Mouse (Mus musculus) midbrain, embryonic 12.5 days (tissue): Measurements from ENCODE around the gene Pdpk1. TPM values are rescaled to one million over a fixed set of nuclear protein-coding genes. Genes with fewer than 3 reads are reported as not detected.
A peak's percentile ranks its signal among the peaks of the same experiment; 100 is the strongest.
"Not testable (repeated sequence)": the region's sequence is repeated elsewhere in the genome, so short reads cannot be mapped to it uniquely, and the experiment has no call there.

ENCODE experiments used
- ATAC-seq: fragments of 200-750 bp; cut with Nextera tagmentation; 2 replicates; pipeline ENCODE4 v1.8.0; 2017; ENCODE audit warnings: low read depth, moderate TSS enrichment, moderate library complexity; ENCODE audit not compliant: low FRiP score
- H3K27ac ChIP-seq: fragments of 300-500 bp; sonication (generic); replicated peaks from 2 replicates; pipeline ENCODE4 v1.5.1; 2016; ENCODE audit warnings: mild to moderate bottlenecking
- H3K27me3 ChIP-seq: fragments of 300-500 bp; sonication (generic); 2 replicates; pipeline ENCODE4 v1.6.1; 2016; ENCODE audit warnings: mild to moderate bottlenecking
- H3K36me3 ChIP-seq: fragments of 300-500 bp; sonication (generic); 2 replicates; pipeline ENCODE4 v1.6.1; 2016
- H3K4me1 ChIP-seq: fragments of 300-500 bp; sonication (generic); 2 replicates; pipeline ENCODE4 v1.6.1; 2016
- H3K4me2 ChIP-seq: fragments of 300-500 bp; sonication (generic); replicated peaks from 2 replicates; pipeline ENCODE4 v1.6.1; 2016; ENCODE audit warnings: mild to moderate bottlenecking, moderate library complexity
- H3K4me3 ChIP-seq: fragments of 300-500 bp; sonication (generic); 2 replicates; pipeline ENCODE4 v1.5.1; 2016; ENCODE audit warnings: mild to moderate bottlenecking
- H3K9ac ChIP-seq: fragments of 300-500 bp; sonication (generic); replicated peaks from 2 replicates; pipeline ENCODE4 v1.6.1; 2016; ENCODE audit warnings: mild to moderate bottlenecking, moderate library complexity
- H3K9me3 ChIP-seq: fragments of 300-500 bp; sonication (generic); 2 replicates; pipeline ENCODE4 v1.6.1; 2016; ENCODE audit warnings: mild to moderate bottlenecking
- WGBS: fragments of 180-500 bp; shearing (Covaris S2); methylation state at CpG from one replicate; pipeline ENCODE4 v1.1.7; 2016; 5-methylcytosine and 5-hydroxymethylcytosine counted together
- polyA plus RNA-seq: library from polyadenylated mRNA; unstranded; fragments of >200 nt; fragmentation: Nextera tagmentation; extraction: Ambion mirVana; gene quantifications from 2 replicates; pipeline ENCODE4 v1.2.1, GENCODE M21; 2016

Gene Pdpk1
- polyA plus RNA-seq, 1 experiment from 2014 or later, result 56.2 TPM

GRCm38 (mm10) chr17:24139968-24140367 is 10.8 kb downstream of the Pdpk1 start:
- H3K9ac ChIP-seq, result peak overlapping the region; percentile 91; the same call in 1 of the 2 replicates
- no peaks in the 10 kb centered on the region for H3K9me3 ChIP-seq
- 90% methylated on average over 4 of the region's 4 CpGs for WGBS
- H3K4me3 ChIP-seq, result peak overlapping the region; percentile 99
- H3K27me3 ChIP-seq, result no peaks in the 10 kb centered on the region
- no peak for ATAC-seq
- H3K4me2 ChIP-seq, result peak overlapping the region; percentile 97
- peaks cover 17% of the 10 kb centered on the region for H3K4me1 ChIP-seq
- no peaks in the 10 kb centered on the region for H3K36me3 ChIP-seq
- no peak overlapping the region for H3K27ac ChIP-seq

- Histone ChIP-seq H3K9ac (no peak overlapping the region), H3K4me1 (peaks cover 17% of the 10 kb centered on the region), H3K36me3 (no peaks in the 10 kb centered on the region), H3K9me3 (no peaks in the 10 kb centered on the region), H3K4me2 (peak overlapping the region; percentile 97; the same call in 1 of the 2 replicates), H3K27ac (no peak overlapping the region), H3K27me3 (no peaks in the 10 kb centered on the region), H3K4me3 (no peak overlapping the region)
- no peak for ATAC-seq
- 94% methylated on average over 3 of the region's 3 CpGs for WGBS
Measured at GRCm38 (mm10) chr17:24139256-24139655, 11.5 kb downstream of the Pdpk1 start.

DNA sequence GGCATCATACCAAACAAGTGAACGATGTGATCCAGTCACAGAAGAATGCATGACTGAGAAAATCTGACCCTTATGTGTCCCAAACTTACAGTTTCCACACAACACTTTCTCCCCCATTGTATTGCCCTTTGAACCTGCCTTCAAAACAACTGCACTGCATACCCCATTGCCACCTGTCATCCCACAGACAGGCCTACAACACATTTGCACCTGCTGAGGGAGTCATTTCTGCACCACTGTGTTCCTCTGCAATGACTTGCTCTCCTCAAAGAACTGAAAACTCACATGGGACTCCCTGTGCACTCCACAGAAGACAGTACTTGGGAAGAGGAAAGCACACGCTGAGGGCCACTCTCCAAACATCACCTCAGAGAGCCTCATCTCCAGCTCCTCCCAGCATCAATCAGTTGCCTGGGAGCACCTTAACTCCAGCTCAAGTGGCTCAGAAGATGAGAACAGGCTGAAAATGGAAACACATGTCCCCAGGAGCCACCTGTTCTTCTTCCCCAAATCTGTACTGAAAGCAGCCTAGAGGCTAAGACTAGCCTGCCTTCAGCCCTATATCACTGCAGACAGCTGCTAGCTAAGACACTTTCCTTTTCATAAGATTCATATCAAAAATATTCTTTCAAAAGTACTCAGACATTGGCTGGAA is 13.4 kb downstream of the Pdpk1 start:
- H3K9ac ChIP-seq, result no peak overlapping the region
- no peak for ATAC-seq
- no peaks in the 10 kb centered on the region for H3K36me3 ChIP-seq
- 87% methylated on average over 2 of the region's 2 CpGs for WGBS
- no peak overlapping the region for H3K27ac ChIP-seq
- H3K27me3 ChIP-seq, result no peaks in the 10 kb centered on the region
- H3K4me2 ChIP-seq, result no peak overlapping the region
- peaks cover 16% of the 10 kb centered on the region for H3K4me1 ChIP-seq
- H3K4me3 ChIP-seq, result no peak overlapping the region
- no peaks in the 10 kb centered on the region for H3K9me3 ChIP-seq

- Histone ChIP-seq H3K27ac (no peak overlapping the region), H3K36me3 (no peaks in the 10 kb centered on the region), H3K4me2 (no peak overlapping the region), H3K9me3 (no peaks in the 10 kb centered on the region), H3K27me3 (no peaks in the 10 kb centered on the region), H3K4me3 (no peak overlapping the region), H3K9ac (no peak overlapping the region), H3K4me1 (no peaks in the 10 kb centered on the region)
- ATAC-seq, result no peak
Measured at GRCm38 (mm10) chr17:24134062-24134461, 16.7 kb downstream of the Pdpk1 start.

GRCm38 (mm10) chr17:24132919-24133318 is 17.8 kb downstream of the Pdpk1 start:
- ATAC-seq, H3K9ac ChIP-seq, H3K4me1 ChIP-seq, H3K27ac ChIP-seq, H3K36me3 ChIP-seq, H3K4me3 ChIP-seq, H3K4me2 ChIP-seq, H3K27me3 ChIP-seq, H3K9me3 ChIP-seq: not testable (repeated sequence)
- 89% methylated on average over 4 of the region's 4 CpGs for WGBS

DNA sequence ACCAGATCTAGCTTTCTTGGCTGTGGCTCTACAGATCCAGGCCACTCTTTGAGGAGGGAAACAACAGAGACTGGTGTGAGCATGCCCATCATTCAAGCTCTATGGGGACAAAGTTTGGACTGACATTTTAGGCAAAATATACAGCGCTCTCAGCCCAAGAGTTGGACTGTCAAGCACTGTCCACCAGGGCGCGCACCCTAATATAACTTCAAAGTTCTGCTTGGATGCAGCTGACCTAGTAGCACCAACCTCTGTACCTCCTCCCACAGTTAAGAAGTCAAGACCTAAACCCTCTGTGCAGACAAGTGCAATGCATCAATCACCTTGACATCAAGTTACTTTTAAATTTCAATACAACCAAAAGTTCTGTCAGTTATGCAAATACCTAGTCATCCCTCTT is 19.2 kb downstream of the Pdpk1 start:
- Histone ChIP-seq H3K4me2 (no peak overlapping the region), H3K4me1 (no peaks in the 10 kb centered on the region), H3K27ac (no peak overlapping the region), H3K9ac (no peak overlapping the region), H3K9me3 (no peaks in the 10 kb centered on the region), H3K4me3 (no peak overlapping the region), H3K36me3 (no peaks in the 10 kb centered on the region), H3K27me3 (no peaks in the 10 kb centered on the region)
- no peak for ATAC-seq
- WGBS, result 89% methylated on average over 3 of the region's 3 CpGs

- H3K27me3 ChIP-seq, H3K36me3 ChIP-seq, H3K9me3 ChIP-seq, H3K4me1 ChIP-seq, H3K4me3 ChIP-seq, ATAC-seq, H3K9ac ChIP-seq, H3K27ac ChIP-seq, H3K4me2 ChIP-seq: not testable (repeated sequence)
- 95% methylated on average over 4 of the region's 4 CpGs for WGBS
Measured at GRCm38 (mm10) chr17:24129246-24129645, 21.5 kb downstream of the Pdpk1 start.

DNA sequence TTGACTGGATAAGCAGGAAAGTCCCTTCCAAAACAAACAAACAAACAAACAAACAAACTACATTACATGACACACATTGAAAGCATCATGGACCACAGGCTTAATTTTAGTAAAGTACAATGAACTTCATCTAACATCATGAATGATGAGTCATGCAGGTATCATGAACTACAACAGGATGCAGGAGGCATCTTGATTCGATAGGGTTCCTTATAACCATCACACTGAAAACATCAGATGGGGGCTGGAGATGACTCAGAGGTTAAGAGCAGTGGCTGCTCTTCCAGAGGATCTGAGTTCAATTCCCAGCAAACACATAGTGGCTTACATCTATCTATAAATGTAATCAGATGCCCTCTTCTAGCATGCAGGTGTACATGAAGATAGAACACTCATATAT is 23.1 kb downstream of the Pdpk1 start:
- Histone ChIP-seq H3K4me3 (no peak overlapping the region), H3K4me1 (no peaks in the 10 kb centered on the region), H3K9me3 (no peaks in the 10 kb centered on the region), H3K36me3 (no peaks in the 10 kb centered on the region), H3K27ac (no peak overlapping the region), H3K4me2 (no peak overlapping the region), H3K27me3 (no peaks in the 10 kb centered on the region), H3K9ac (no peak overlapping the region)
- WGBS, result 93% methylated on average over 1 of the region's 1 CpGs
- no peak for ATAC-seq

- H3K9me3 ChIP-seq, result no peaks in the 10 kb centered on the region
- H3K27ac ChIP-seq, result no peak overlapping the region
- no peak overlapping the region for H3K9ac ChIP-seq
- no peak for ATAC-seq
- WGBS, result 79% methylated on average over 3 of the region's 3 CpGs
- no peaks in the 10 kb centered on the region for H3K4me1 ChIP-seq
- no peaks in the 10 kb centered on the region for H3K36me3 ChIP-seq
- H3K4me2 ChIP-seq, result no peak overlapping the region
- no peak overlapping the region for H3K4me3 ChIP-seq
- H3K27me3 ChIP-seq, result no peaks in the 10 kb centered on the region
Measured at GRCm38 (mm10) chr17:24126801-24127200, 23.9 kb downstream of the Pdpk1 start.

DNA sequence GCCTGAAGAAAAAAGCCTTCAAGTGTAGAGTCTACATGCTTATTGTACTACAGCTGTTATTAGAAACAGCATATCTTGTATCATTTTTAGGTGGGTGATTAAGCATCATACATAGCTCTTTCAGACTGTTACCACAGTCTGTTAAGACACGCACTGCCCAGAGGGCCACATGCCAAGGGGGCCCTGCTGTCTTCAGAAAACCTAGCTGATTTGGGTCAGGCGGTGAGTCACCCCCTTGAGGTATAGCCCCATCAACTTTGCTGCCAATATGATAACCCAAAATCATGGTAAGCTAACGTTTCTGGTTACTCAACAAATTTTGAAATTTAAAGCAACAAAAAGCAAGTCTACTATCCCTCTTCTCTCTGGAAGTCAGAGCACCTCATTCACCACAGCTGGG is 31.3 kb downstream of the Pdpk1 start:
- no peaks in the 10 kb centered on the region for H3K4me1 ChIP-seq
- H3K9ac ChIP-seq, result no peak overlapping the region
- H3K9me3 ChIP-seq, result no peaks in the 10 kb centered on the region
- H3K4me2 ChIP-seq, result no peak overlapping the region
- no peaks in the 10 kb centered on the region for H3K36me3 ChIP-seq
- ATAC-seq, result no peak
- no peak overlapping the region for H3K27ac ChIP-seq
- no peak overlapping the region for H3K4me3 ChIP-seq
- no peaks in the 10 kb centered on the region for H3K27me3 ChIP-seq
- 89% methylated on average over 3 of the region's 3 CpGs for WGBS

DNA sequence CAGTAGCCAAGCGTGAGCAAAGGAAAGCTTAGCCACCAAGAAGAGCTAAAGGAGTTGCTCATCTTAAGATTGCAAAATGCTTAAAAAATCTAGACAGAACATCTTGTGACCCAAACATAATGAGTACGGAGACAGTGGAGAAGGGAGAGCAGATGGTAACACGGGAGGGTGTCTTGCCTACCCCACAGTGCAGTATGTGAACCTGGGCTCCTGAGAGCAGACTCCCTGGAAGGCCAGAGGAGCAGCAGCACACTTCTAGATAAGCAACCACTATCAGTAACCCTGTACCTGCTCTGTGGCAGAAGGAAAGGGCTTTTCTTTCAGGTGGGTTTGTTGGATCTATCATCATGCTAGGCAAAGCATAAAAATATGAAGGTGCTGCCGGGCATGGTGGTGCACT is 37.7 kb downstream of the Pdpk1 start:
- Histone ChIP-seq H3K4me3 (no peak overlapping the region), H3K27ac (no peak overlapping the region), H3K27me3 (no peaks in the 10 kb centered on the region), H3K9ac (no peak overlapping the region), H3K4me2 (no peak overlapping the region), H3K9me3 (no peaks in the 10 kb centered on the region), H3K36me3 (peaks cover 18% of the 10 kb centered on the region), H3K4me1 (no peaks in the 10 kb centered on the region)
- no peak for ATAC-seq
- WGBS, result 90% methylated on average over 4 of the region's 4 CpGs

GRCm38 (mm10) chr17:24111256-24111655 is 39.5 kb downstream of the Pdpk1 start:
- peaks cover 27% of the 10 kb centered on the region for H3K36me3 ChIP-seq
- H3K4me1 ChIP-seq, result no peaks in the 10 kb centered on the region
- ATAC-seq, result no peak
- H3K9ac ChIP-seq, result no peak overlapping the region
- H3K27ac ChIP-seq, result no peak overlapping the region
- no peaks in the 10 kb centered on the region for H3K27me3 ChIP-seq
- no peaks in the 10 kb centered on the region for H3K9me3 ChIP-seq
- WGBS, result 97% methylated on average over 1 of the region's 1 CpGs
- no peak overlapping the region for H3K4me3 ChIP-seq
- H3K4me2 ChIP-seq, result no peak overlapping the region

DNA sequence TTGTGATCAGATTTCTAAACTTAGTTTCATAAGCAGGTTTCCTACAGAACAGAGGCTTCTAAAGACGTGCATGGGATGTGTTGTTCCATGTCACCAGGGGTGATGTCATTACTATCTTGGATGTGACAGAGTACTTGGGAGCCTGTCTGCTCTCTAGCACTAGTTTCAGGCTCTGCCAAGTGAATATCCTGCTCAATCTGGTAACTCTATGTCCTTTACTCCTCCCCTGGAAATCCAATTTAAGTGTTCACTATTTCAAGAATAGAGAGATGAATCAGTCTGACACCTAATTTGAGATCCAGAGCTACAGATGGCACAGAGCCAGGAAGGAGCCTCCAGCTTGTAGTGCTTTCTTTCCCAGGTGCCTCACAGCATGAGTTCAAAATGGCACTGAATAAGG is 41.8 kb downstream of the Pdpk1 start:
- H3K9me3 ChIP-seq, result no peaks in the 10 kb centered on the region
- no peak for ATAC-seq
- H3K36me3 ChIP-seq, result peaks cover 43% of the 10 kb centered on the region
- no peaks in the 10 kb centered on the region for H3K27me3 ChIP-seq
- H3K4me1 ChIP-seq, result no peaks in the 10 kb centered on the region
- no peak overlapping the region for H3K9ac ChIP-seq
- H3K27ac ChIP-seq, result no peak overlapping the region
- no peak overlapping the region for H3K4me3 ChIP-seq
- H3K4me2 ChIP-seq, result no peak overlapping the region
- 86% methylated on average over 1 of the region's 1 CpGs for WGBS
